Mouse (Mus musculus): ENCODE results near the gene Hip1r.

DNA sequence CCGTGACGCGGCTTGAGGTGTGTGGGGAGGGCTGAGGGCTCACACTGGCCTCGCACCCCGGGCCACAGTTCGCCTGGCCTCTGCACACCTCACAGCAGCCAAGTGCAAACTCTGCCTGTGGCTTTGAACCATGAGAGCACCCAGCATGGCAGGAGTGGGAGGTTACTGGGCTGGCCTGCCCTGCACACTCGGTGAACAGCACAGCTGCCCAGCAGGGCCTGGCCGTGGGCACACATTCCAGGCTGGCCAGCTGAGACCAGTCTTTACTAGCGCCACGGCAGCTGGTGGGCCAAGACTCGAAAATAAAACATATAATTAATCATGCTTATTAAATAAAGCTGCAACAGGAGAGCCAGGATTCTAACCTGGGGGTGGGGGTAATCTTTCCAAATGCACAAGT lies 32.2 kb downstream of the Hip1r start:
- TF ChIP-seq TCF12 (IDR thresholded peaks at IDR 0.05; ENCODE audit: insufficient read depth, poor library complexity, severe bottlenecking): peak; percentile 65
- no peak for TF ChIP-seq POLR2A (IDR thresholded peaks at IDR 0.05; ENCODE audit: insufficient read length, low read depth)
- TF ChIP-seq MAX (IDR thresholded peaks at IDR 0.05; ENCODE audit: low read depth): no peak
- peak in 2 of 3 experiments; percentile 94 to 99 for TF ChIP-seq MYOD1 (IDR thresholded peaks at IDR 0.05; ENCODE audit: control insufficient read depth in 1 of 3, insufficient read length in 2 of 3, low read depth in 2 of 3)
- TF ChIP-seq POLR2AphosphoS2 (IDR thresholded peaks at IDR 0.05; ENCODE audit: insufficient read length, low read depth): no peak
- TF ChIP-seq REST (IDR thresholded peaks at IDR 0.05; ENCODE audit: insufficient read depth, insufficient read length): no peak

All from myocyte (in vitro differentiated cells).